8 mouse cellular contexts compared by ENCODE assay signal in the genomic region with DNA sequence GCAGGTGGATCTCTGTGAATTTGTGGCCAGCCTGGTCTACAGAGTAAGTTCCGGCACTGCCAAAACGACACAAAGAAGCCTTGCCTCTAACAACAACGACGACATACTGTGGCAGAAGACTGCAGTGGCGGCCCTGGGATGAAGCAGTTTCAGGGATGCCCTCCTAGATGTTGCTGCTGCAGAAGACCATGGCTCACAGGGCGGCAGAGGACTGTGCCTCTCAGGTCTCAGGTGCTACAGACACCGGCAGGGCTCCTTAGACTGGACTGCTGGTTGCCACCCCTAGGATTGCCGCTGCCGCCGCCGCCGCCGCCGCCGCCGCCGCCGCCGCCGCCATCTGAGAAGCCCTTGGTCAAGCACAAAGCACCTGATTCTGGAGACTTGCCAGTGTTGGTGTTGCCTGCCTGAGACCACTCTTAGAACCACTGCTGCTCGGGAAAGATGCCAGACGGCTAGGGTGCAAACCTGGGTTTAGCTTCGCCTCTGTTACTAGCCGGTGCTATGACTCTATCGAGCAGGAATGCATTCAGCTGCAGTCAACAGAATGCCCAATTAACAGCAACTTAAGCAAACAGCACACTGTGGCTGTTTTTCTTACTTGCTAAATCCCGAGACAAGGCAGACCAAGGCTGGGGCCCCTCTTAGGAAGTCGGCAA. TPM values are rescaled to one million over a fixed set of nuclear protein-coding genes. Genes with fewer than 3 reads are reported as not detected.
DNase-seq lines count a peak whose midpoint lies in the region; ATAC-seq lines count a peak whose summit lies in the region.

No protein-coding gene starts in this region.

- no peak for ATAC-seq in liver, embryonic 15.5 days (ENCODE audit: insufficient read depth)
- ATAC-seq in stomach, embryonic 14.5 days (ENCODE audit: insufficient number of reproducible peaks, insufficient read depth, low FRiP score, low read depth), result no peak; the same call in 1 of the 2 replicates

- WGBS in hindbrain, embryonic 10.5 days, result 55% methylated on average over 27 of the region's 27 CpGs
- 46% methylated on average over 27 of the region's 27 CpGs for WGBS in liver, embryonic 15.5 days (ENCODE audit: insufficient replicate concordance)
- 33% methylated on average over 27 of the region's 27 CpGs for WGBS in stomach, embryonic 14.5 days

- no peak overlapping the region for H3K9ac ChIP-seq in liver, embryonic 15.5 days
- no peak overlapping the region; the same call in 1 of the 2 replicates for H3K9ac ChIP-seq in stomach, embryonic 14.5 days (replicated peaks; ENCODE audit: low read depth, low read length)

- no peaks in the 10 kb centered on the region for H3K36me3 ChIP-seq in hindbrain, embryonic 10.5 days
- no peaks in the 10 kb centered on the region for H3K36me3 ChIP-seq in liver, embryonic 15.5 days (replicated peaks)
- no peaks in the 10 kb centered on the region for H3K36me3 ChIP-seq in stomach, embryonic 14.5 days (ENCODE audit: control insufficient read depth, insufficient read depth, low read length)

- no peaks in the 10 kb centered on the region for H3K9me3 ChIP-seq in hindbrain, embryonic 10.5 days
- no peaks in the 10 kb centered on the region for H3K9me3 ChIP-seq in liver, embryonic 15.5 days (replicated peaks)
- no peaks in the 10 kb centered on the region for H3K9me3 ChIP-seq in stomach, embryonic 14.5 days (ENCODE audit: control insufficient read depth, low read depth, low read length)

- DNase-seq in cerebellum, postnatal 10 days, result peak; percentile 49 to 65
- DNase-seq in cerebellum, adult 8-10 months, result no peak
- peak; percentile 55 for DNase-seq in brain, adult 2 months (ENCODE audit: low read depth, low spot score)
- DNase-seq in hindbrain, embryonic 10.5 days (ENCODE audit: low spot score), result no peak
- DNase-seq in c-Kit-positive CD71-positive TER-119-positive erythroid progenitor cells, embryonic 14.5 days (ENCODE audit: low spot score), result no peak
- DNase-seq in B cell, adult 2 months, result no peak

- H3K4me3 ChIP-seq in hindbrain, embryonic 10.5 days, result peak overlapping the region; percentile 40
- H3K4me3 ChIP-seq in liver, embryonic 15.5 days (replicated peaks), result 0 out of 2 replicates have a peak overlapping the region, but pooled peaks have one; percentile 7
- H3K4me3 ChIP-seq in stomach, embryonic 14.5 days (ENCODE audit: low read depth, low read length), result peak overlapping the region; percentile 18; the same call in 1 of the 2 replicates

- peak overlapping the region; percentile 47 for H3K4me2 ChIP-seq in liver, embryonic 15.5 days
- peak overlapping the region; percentile 29 for H3K4me2 ChIP-seq in stomach, embryonic 14.5 days (replicated peaks; ENCODE audit: low read depth, low read length)

- H3K27ac ChIP-seq in hindbrain, embryonic 10.5 days, result peak overlapping the region; percentile 57
- no peak overlapping the region for H3K27ac ChIP-seq in liver, embryonic 15.5 days (replicated peaks)
- H3K27ac ChIP-seq in stomach, embryonic 14.5 days (ENCODE audit: low read length), result no peak overlapping the region

- H3K4me1 ChIP-seq in hindbrain, embryonic 10.5 days (replicated peaks), result peaks cover 26% of the 10 kb centered on the region
- H3K4me1 ChIP-seq in liver, embryonic 15.5 days (replicated peaks), result peaks cover 7% of the 10 kb centered on the region; the same call in 1 of the 2 replicates
- peaks cover 3% of the 10 kb centered on the region; the same call in 1 of the 2 replicates for H3K4me1 ChIP-seq in stomach, embryonic 14.5 days (ENCODE audit: control insufficient read depth, insufficient read depth, low read length)

- H3K27me3 ChIP-seq in hindbrain, embryonic 10.5 days (ENCODE audit: insufficient read depth, poor library complexity, severe bottlenecking), result peaks cover 33% of the 10 kb centered on the region
- peaks cover 72% of the 10 kb centered on the region for H3K27me3 ChIP-seq in liver, embryonic 15.5 days
- H3K27me3 ChIP-seq in stomach, embryonic 14.5 days (ENCODE audit: control insufficient read depth, insufficient read depth, low read length), result no peaks in the 10 kb centered on the region

RNA-seq across cellular contexts. Expression of a gene that starts 15.4 kb away (rescaled TPM):
- polyA plus RNA-seq in hindbrain, embryonic 10.5 days (2016; fragmentation: Nextera tagmentation; extraction: Ambion mirVana), result 2.8 and 4.8 TPM in 2 replicates
- 0.05 and 0.24 TPM in 2 replicates for polyA plus RNA-seq in liver, embryonic 15.5 days (2015; fragmentation: Nextera tagmentation; extraction: Ambion mirVana)
- 3.6 and 4.5 TPM in 2 replicates for polyA plus RNA-seq in stomach, embryonic 14.5 days (2014; fragmentation: Nextera tagmentation; extraction: Ambion mirVana)

RNA-seq across cellular contexts. Expression of a gene that starts 20.6 kb away (rescaled TPM):
- polyA plus RNA-seq in hindbrain, embryonic 10.5 days (2016; fragmentation: Nextera tagmentation; extraction: Ambion mirVana), result 136 and 141 TPM in 2 replicates
- polyA plus RNA-seq in liver, embryonic 15.5 days (2015; fragmentation: Nextera tagmentation; extraction: Ambion mirVana), result 38.3 and 38.9 TPM in 2 replicates
- polyA plus RNA-seq in stomach, embryonic 14.5 days (2014; fragmentation: Nextera tagmentation; extraction: Ambion mirVana), result 70.5 and 70.9 TPM in 2 replicates

RNA-seq across cellular contexts. Expression of a gene that starts 20.6 kb away (rescaled TPM):
- 17.8 and 21.2 TPM in 2 replicates for polyA plus RNA-seq in hindbrain, embryonic 10.5 days (2016; fragmentation: Nextera tagmentation; extraction: Ambion mirVana)
- 13.4 and 13.6 TPM in 2 replicates for polyA plus RNA-seq in liver, embryonic 15.5 days (2015; fragmentation: Nextera tagmentation; extraction: Ambion mirVana)
- 8.0 and 9.1 TPM in 2 replicates for polyA plus RNA-seq in stomach, embryonic 14.5 days (2014; fragmentation: Nextera tagmentation; extraction: Ambion mirVana)

RNA-seq across cellular contexts. Expression of a gene that starts 30.0 kb away (rescaled TPM):
- polyA plus RNA-seq in hindbrain, embryonic 10.5 days (2016; fragmentation: Nextera tagmentation; extraction: Ambion mirVana), result 0.29 and 0.71 TPM in 2 replicates
- 0.07 and 0.12 TPM in 2 replicates for polyA plus RNA-seq in liver, embryonic 15.5 days (2015; fragmentation: Nextera tagmentation; extraction: Ambion mirVana)
- 2.1 and 2.2 TPM in 2 replicates for polyA plus RNA-seq in stomach, embryonic 14.5 days (2014; fragmentation: Nextera tagmentation; extraction: Ambion mirVana)

RNA-seq across cellular contexts. Expression of a gene that starts 30.9 kb away (rescaled TPM):
- 5.8 and 11.8 TPM in 2 replicates for polyA plus RNA-seq in hindbrain, embryonic 10.5 days (2016; fragmentation: Nextera tagmentation; extraction: Ambion mirVana)
- 1.5 and 1.9 TPM in 2 replicates for polyA plus RNA-seq in liver, embryonic 15.5 days (2015; fragmentation: Nextera tagmentation; extraction: Ambion mirVana)
- 25.6 and 26.0 TPM in 2 replicates for polyA plus RNA-seq in stomach, embryonic 14.5 days (2014; fragmentation: Nextera tagmentation; extraction: Ambion mirVana)

Comparison
In these comparisons a context has a peak if more than half of its experiments do, and no peak if none do; other contexts are left out.
1. DNase-seq: peak in cerebellum, postnatal 10 days (2 of 2) and brain, adult 2 months (single experiment); none in cerebellum, adult 8-10 months (single experiment), hindbrain, embryonic 10.5 days (single experiment), c-Kit-positive CD71-positive TER-119-positive erythroid progenitor cells, embryonic 14.5 days (single experiment) and B cell, adult 2 months (0 of 2).
2. Peak in every context shown above with its lines, with median percentiles within 50 percentile points of each other: H3K4me3 ChIP-seq.